Mouse (Mus musculus): Measurements from ENCODE around the gene Gm45233. TPM values are rescaled to one million over a fixed set of nuclear protein-coding genes. Genes with fewer than 3 reads are reported as not detected.
A peak's percentile ranks its signal among the peaks of the same experiment; 100 is the strongest.

Gm45233 gene
- total RNA-seq, 1 experiment = not detected

DNA sequence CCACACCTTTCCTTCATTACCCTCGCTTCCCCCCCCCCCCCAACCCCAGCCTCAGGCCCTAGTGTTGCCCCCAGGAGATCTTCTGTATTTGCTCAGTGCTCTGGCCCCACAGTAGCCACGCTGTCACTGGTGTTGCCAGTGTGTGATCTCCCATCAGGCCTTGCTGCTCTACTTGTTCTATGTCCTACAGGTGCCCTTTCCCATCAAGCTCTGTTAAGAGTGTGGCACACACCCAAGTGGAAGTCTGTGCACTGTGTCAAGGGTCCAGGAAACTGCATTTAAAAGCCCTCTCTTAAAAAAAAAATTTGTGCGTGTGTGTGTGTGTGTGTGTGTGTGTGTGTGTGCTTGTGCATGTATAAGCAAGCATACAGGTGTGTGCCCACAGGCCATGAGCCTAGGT lies 4.3 kb downstream of the Gm45233 start:
- in situ Hi-C loops (cut with MboI; ENCODE audit: low sequenced_read_pairs in 2 of 2, unreplicated experiment in 2 of 2) = no loop called here
- peaks cover 0 to 2% of the 10 kb centered on the region in 2 experiments; a peak in 2 of 4 replicates for H3K4me1 ChIP-seq (ENCODE audit: control insufficient read depth in 2 of 2, insufficient read depth in 2 of 2, low read length in 2 of 2, poor library complexity in 1 of 2)
- no peaks in the 10 kb centered on the region for H3K36me3 ChIP-seq (ENCODE audit: control insufficient read depth, insufficient read depth, low read length, poor library complexity, severe bottlenecking)
- H3K27ac ChIP-seq (ENCODE audit: insufficient read depth, low read depth, low read length, poor library complexity, severe bottlenecking) = no peak overlapping the region
- no peak overlapping the region for H3K9ac ChIP-seq (ENCODE audit: insufficient read depth, low read depth, low read length, poor library complexity, severe bottlenecking)
- H3K9me3 ChIP-seq (ENCODE audit: control insufficient read depth, insufficient read depth, low read depth, low read length) = no peaks in the 10 kb centered on the region
- TF ChIP-seq ZNF384 (IDR thresholded peaks at IDR 0.05; ENCODE audit: low read depth, low read length) (no peak), MAFK (IDR thresholded peaks at IDR 0.05; ENCODE audit: insufficient read depth, low read depth, low read length) (no peak), CHD2 (IDR thresholded peaks at IDR 0.05; ENCODE audit: low read depth, low read length) (no peak), HCFC1 (IDR thresholded peaks at IDR 0.05; ENCODE audit: borderline replicate concordance, insufficient read depth, low read length) (no peak), ZC3H11A (IDR thresholded peaks at IDR 0.05; ENCODE audit: borderline replicate concordance, low read depth, low read length) (no peak)
- H3K4me3 ChIP-seq (ENCODE audit: insufficient read depth in 1 of 2, low read depth in 1 of 2, low read length in 2 of 2, poor library complexity in 1 of 2, severe bottlenecking in 1 of 2) = no peak overlapping the region
- DNase-seq (ENCODE audit: low read depth, low spot score) = no peak

DNA sequence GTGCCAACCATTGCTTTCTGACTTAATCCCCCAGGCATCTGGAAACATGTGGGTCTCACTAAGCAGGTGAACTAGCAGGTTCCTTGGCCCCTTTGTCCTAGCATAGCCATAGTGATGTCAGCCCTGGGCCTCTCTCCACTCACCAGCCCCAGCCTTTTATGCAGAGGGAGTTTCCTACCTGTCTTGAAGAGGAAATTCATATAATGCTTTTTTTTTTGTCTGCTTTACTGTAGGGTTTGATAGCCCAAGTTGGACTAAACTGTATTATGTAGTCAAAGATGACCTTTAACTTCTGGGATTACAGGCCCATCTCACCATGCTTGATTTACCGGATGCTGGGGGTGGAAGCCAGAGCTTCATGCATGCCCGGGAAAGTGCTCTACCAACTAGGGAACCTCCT lies 5.9 kb downstream of the Gm45233 start:
- Histone ChIP-seq H3K27ac (ENCODE audit: insufficient read depth, low read depth, low read length, poor library complexity, severe bottlenecking) (no peak overlapping the region), H3K36me3 (ENCODE audit: control insufficient read depth, insufficient read depth, low read length, poor library complexity, severe bottlenecking) (peaks cover 8% of the 10 kb centered on the region; the same call in 1 of the 2 replicates), H3K4me1 (ENCODE audit: control insufficient read depth in 2 of 2, insufficient read depth in 2 of 2, low read length in 2 of 2, poor library complexity in 1 of 2) (peaks cover 0 to 2% of the 10 kb centered on the region in 2 experiments; a peak in 2 of 4 replicates), H3K9ac (ENCODE audit: insufficient read depth, low read depth, low read length, poor library complexity, severe bottlenecking) (no peak overlapping the region), H3K9me3 (ENCODE audit: control insufficient read depth, insufficient read depth, low read depth, low read length) (no peaks in the 10 kb centered on the region), H3K4me3 (ENCODE audit: insufficient read depth in 1 of 2, low read depth in 1 of 2, low read length in 2 of 2, poor library complexity in 1 of 2, severe bottlenecking in 1 of 2) (no peak overlapping the region)
- DNase-seq (ENCODE audit: low read depth, low spot score) = no peak
- in situ Hi-C loops (cut with MboI; ENCODE audit: low sequenced_read_pairs in 2 of 2, unreplicated experiment in 2 of 2) = no loop called here
- no peak for TF ChIP-seq CHD2 (IDR thresholded peaks at IDR 0.05; ENCODE audit: low read depth, low read length)
- TF ChIP-seq MAFK (IDR thresholded peaks at IDR 0.05; ENCODE audit: insufficient read depth, low read depth, low read length) = no peak
- TF ChIP-seq HCFC1 (IDR thresholded peaks at IDR 0.05; ENCODE audit: borderline replicate concordance, insufficient read depth, low read length) = no peak
- TF ChIP-seq ZNF384 (IDR thresholded peaks at IDR 0.05; ENCODE audit: low read depth, low read length) = no peak
- TF ChIP-seq ZC3H11A (IDR thresholded peaks at IDR 0.05; ENCODE audit: borderline replicate concordance, low read depth, low read length) = no peak

DNA sequence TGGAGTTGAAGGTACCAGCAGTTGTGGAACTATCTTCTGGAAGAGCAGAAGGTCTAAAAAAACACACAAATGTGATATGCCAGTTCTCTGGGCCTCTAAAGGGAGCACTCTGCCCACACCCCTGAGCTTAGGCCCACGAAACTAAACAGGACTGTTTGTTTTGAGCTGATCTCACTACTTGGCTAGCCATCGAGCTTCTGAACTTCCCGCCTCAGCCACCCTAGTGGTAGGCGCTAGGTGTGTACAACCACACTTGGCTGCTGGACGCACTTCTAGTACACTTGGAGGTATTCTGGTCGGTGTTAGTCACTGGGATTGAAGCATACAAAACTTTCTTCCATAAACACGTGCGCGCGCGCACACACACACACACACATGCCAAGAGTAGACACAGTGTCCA lies 7.8 kb downstream of the Gm45233 start:
- peaks cover 0 to 2% of the 10 kb centered on the region in 2 experiments; a peak in 2 of 4 replicates for H3K4me1 ChIP-seq (ENCODE audit: control insufficient read depth in 2 of 2, insufficient read depth in 2 of 2, low read length in 2 of 2, poor library complexity in 1 of 2)
- H3K36me3 ChIP-seq (ENCODE audit: control insufficient read depth, insufficient read depth, low read length, poor library complexity, severe bottlenecking) = peaks cover 23% of the 10 kb centered on the region; the same call in 1 of the 2 replicates
- in situ Hi-C loops (cut with MboI; ENCODE audit: low sequenced_read_pairs in 2 of 2, unreplicated experiment in 2 of 2) = no loop called here
- DNase-seq (ENCODE audit: low read depth, low spot score) = no peak
- TF ChIP-seq HCFC1 (IDR thresholded peaks at IDR 0.05; ENCODE audit: borderline replicate concordance, insufficient read depth, low read length) (no peak), CHD2 (IDR thresholded peaks at IDR 0.05; ENCODE audit: low read depth, low read length) (no peak), ZNF384 (IDR thresholded peaks at IDR 0.05; ENCODE audit: low read depth, low read length) (no peak), MAFK (IDR thresholded peaks at IDR 0.05; ENCODE audit: insufficient read depth, low read depth, low read length) (no peak), ZC3H11A (IDR thresholded peaks at IDR 0.05; ENCODE audit: borderline replicate concordance, low read depth, low read length) (no peak)
- no peak overlapping the region for H3K9ac ChIP-seq (ENCODE audit: insufficient read depth, low read depth, low read length, poor library complexity, severe bottlenecking)
- no peak overlapping the region for H3K4me3 ChIP-seq (ENCODE audit: insufficient read depth in 1 of 2, low read depth in 1 of 2, low read length in 2 of 2, poor library complexity in 1 of 2, severe bottlenecking in 1 of 2)
- H3K9me3 ChIP-seq (ENCODE audit: control insufficient read depth, insufficient read depth, low read depth, low read length) = no peaks in the 10 kb centered on the region; the same call in 1 of the 2 replicates
- no peak overlapping the region for H3K27ac ChIP-seq (ENCODE audit: insufficient read depth, low read depth, low read length, poor library complexity, severe bottlenecking)

DNA sequence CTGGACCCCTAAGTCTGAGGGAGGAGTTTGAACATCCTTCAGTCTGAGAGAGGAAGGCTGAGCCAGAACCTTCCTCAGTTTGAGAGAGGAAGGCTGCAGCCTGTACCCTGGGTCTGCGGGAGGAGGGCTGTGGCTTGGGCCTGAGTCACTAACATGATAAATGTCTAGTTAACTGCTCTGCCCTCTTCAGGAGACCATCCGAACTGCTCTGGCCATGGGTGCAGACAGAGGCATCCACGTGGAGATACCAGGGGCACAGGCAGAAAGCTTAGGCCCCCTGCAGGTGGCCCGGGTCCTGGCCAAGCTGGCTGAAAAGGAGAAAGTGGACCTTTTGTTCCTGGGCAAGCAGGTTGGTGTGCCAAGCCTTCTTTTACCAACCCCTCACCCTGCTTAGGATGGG lies 8.7 kb downstream of the Gm45233 start:
- Histone ChIP-seq H3K36me3 (ENCODE audit: control insufficient read depth, insufficient read depth, low read length, poor library complexity, severe bottlenecking) (peaks cover 31% of the 10 kb centered on the region; the same call in 1 of the 2 replicates), H3K9ac (ENCODE audit: insufficient read depth, low read depth, low read length, poor library complexity, severe bottlenecking) (no peak overlapping the region), H3K27ac (ENCODE audit: insufficient read depth, low read depth, low read length, poor library complexity, severe bottlenecking) (no peak overlapping the region), H3K4me3 (ENCODE audit: insufficient read depth in 1 of 2, low read depth in 1 of 2, low read length in 2 of 2, poor library complexity in 1 of 2, severe bottlenecking in 1 of 2) (no peak overlapping the region), H3K9me3 (ENCODE audit: control insufficient read depth, insufficient read depth, low read depth, low read length) (no peaks in the 10 kb centered on the region; the same call in 1 of the 2 replicates), H3K4me1 (ENCODE audit: control insufficient read depth in 2 of 2, insufficient read depth in 2 of 2, low read length in 2 of 2, poor library complexity in 1 of 2) (peaks cover 0 to 2% of the 10 kb centered on the region in 2 experiments; a peak in 2 of 4 replicates)
- peak; percentile 47 for DNase-seq (ENCODE audit: low read depth, low spot score)
- in situ Hi-C loops (cut with MboI; ENCODE audit: low sequenced_read_pairs in 2 of 2, unreplicated experiment in 2 of 2) = no loop called here
- TF ChIP-seq CHD2 (IDR thresholded peaks at IDR 0.05; ENCODE audit: low read depth, low read length) (no peak), ZC3H11A (IDR thresholded peaks at IDR 0.05; ENCODE audit: borderline replicate concordance, low read depth, low read length) (no peak), HCFC1 (IDR thresholded peaks at IDR 0.05; ENCODE audit: borderline replicate concordance, insufficient read depth, low read length) (no peak), MAFK (IDR thresholded peaks at IDR 0.05; ENCODE audit: insufficient read depth, low read depth, low read length) (no peak), ZNF384 (IDR thresholded peaks at IDR 0.05; ENCODE audit: low read depth, low read length) (no peak)
